Mouse (Mus musculus) stomach, embryonic 14.5 days (tissue): ENCODE measurements at regions not wholly inside any gene's neighbourhood (a gene's known extent, or its start where the extent isn't known, plus 50 kb on each side); places are given as distances from the start of the nearest gene placed in this dataset.
"Not testable (repeated sequence)": the region's sequence is repeated elsewhere in the genome, so short reads cannot be mapped to it uniquely, and the experiment has no call there.

ENCODE experiments used
- ATAC-seq: fragments of 200-750 bp; cut with Nextera tagmentation; 2 replicates; pipeline ENCODE4 v1.8.0; 2017; ENCODE audit warnings: low read depth, moderate TSS enrichment; ENCODE audit not compliant: insufficient number of reproducible peaks, insufficient read depth, low FRiP score
- H3K27ac ChIP-seq: fragments of 300-500 bp; sonication (generic); 2 replicates; pipeline ENCODE4 v1.5.1; 2014; ENCODE audit warnings: mild to moderate bottlenecking, low read length, moderate library complexity, mixed read lengths
- H3K27me3 ChIP-seq: fragments of 300-500 bp; sonication (generic); 2 replicates; pipeline ENCODE4 v1.6.1; 2014; ENCODE audit warnings: low read length, control low read depth, mixed read lengths; ENCODE audit not compliant: control insufficient read depth, insufficient read depth
- H3K36me3 ChIP-seq: fragments of 300-500 bp; sonication (generic); 2 replicates; pipeline ENCODE4 v1.6.1; 2014; ENCODE audit warnings: mild to moderate bottlenecking, control low read depth, low read length, moderate library complexity, mixed read lengths; ENCODE audit not compliant: control insufficient read depth, insufficient read depth
- H3K4me1 ChIP-seq: fragments of 300-500 bp; sonication (generic); 2 replicates; pipeline ENCODE4 v1.6.1; 2014; ENCODE audit warnings: low read length, control low read depth, mixed read lengths; ENCODE audit not compliant: control insufficient read depth, insufficient read depth
- H3K4me2 ChIP-seq: fragments of 300-500 bp; sonication (generic); replicated peaks from 2 replicates; pipeline ENCODE4 v1.6.1; 2014; ENCODE audit warnings: low read depth, low read length, control low read depth
- H3K4me3 ChIP-seq: fragments of 300-500 bp; sonication (generic); 2 replicates; pipeline ENCODE4 v1.5.1; 2014; ENCODE audit warnings: low read depth, low read length, control low read depth
- H3K9ac ChIP-seq: fragments of 300-500 bp; sonication (generic); replicated peaks from 2 replicates; pipeline ENCODE4 v1.6.1; 2014; ENCODE audit warnings: low read depth, mild to moderate bottlenecking, control low read depth, low read length, moderate library complexity, mixed read lengths
- H3K9me3 ChIP-seq: fragments of 300-500 bp; sonication (generic); 2 replicates; pipeline ENCODE4 v1.6.1; 2016; ENCODE audit warnings: low read depth, low read length, control low read depth; ENCODE audit not compliant: control insufficient read depth
- WGBS: fragments of 180-500 bp; shearing (Covaris S2); extraction: QIAGEN DNeasy Blood & Tissue Kit; methylation state at CpG from one replicate; pipeline ENCODE4 v1.1.7; 2014; 5-methylcytosine and 5-hydroxymethylcytosine counted together

DNA sequence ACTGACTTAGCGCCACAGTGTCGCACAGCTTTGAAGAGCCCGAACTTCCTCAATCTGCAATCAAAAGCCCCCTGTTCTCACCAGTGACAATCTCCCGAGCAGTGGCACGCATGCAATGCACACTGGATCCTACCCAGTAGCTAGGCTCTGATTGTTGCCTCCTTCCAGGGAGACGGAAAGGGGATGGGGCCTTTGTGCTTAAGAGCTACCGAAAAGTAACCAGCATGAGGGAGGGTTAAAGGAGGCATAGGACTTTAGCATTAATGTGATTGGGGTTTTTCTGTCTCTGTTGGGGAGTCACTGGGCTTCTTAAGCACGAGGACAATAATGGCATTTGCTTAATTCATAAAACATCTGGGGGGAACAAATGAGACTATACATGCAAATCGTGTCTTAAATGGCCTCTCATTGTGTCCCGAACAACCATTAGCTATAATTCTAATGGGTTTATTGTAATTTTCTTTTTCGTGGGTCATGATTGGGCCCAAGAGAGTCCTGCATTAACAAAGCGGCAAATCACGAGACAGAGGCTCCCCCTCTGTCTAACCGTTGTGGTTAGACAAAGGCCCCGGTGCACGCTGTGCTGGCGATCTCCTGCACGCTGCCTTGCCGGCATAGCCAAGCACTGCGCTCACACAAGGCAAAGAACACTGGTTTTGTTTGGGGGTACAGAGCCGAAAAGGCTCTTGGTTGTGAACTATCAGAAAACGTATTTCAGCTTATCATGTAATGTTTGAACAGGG, 223.2 kb downstream of the Dact1 start:
- no peaks in the 10 kb centered on the region for H3K27me3 ChIP-seq
- no peaks in the 10 kb centered on the region for H3K4me1 ChIP-seq
- no peak for ATAC-seq
- no peaks in the 10 kb centered on the region for H3K9me3 ChIP-seq
- H3K9ac ChIP-seq: no peak overlapping the region
- H3K36me3 ChIP-seq: no peaks in the 10 kb centered on the region
- H3K4me2 ChIP-seq: no peak overlapping the region
- H3K27ac ChIP-seq: no peak overlapping the region
- 80% methylated on average over 22 of the region's 22 CpGs for WGBS
- H3K4me3 ChIP-seq: no peak overlapping the region

DNA sequence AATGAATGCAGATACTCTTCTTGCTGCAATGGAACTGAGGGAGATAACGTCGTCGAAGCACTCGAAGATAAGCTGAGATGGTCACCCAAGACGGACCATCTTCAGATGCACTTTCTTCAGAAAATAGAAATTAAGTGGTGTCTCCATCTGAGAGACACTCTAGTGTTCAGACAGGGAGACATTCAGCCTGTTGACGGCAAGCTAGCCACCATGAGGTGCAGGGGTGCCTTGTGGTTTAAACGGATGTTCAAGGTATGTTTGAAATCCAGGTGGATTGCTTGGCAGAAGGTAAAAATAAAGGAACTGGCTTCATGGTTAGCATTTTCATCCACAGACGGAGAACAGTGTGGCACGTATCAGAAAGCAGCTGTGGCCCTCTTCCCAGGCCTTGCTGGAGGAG, 224.0 kb downstream of the Dact1 start:
- H3K9ac ChIP-seq: no peak overlapping the region
- H3K27ac ChIP-seq: no peak overlapping the region
- H3K4me2 ChIP-seq: no peak overlapping the region
- H3K27me3 ChIP-seq: no peaks in the 10 kb centered on the region
- H3K9me3 ChIP-seq: no peaks in the 10 kb centered on the region
- no peak overlapping the region for H3K4me3 ChIP-seq
- no peaks in the 10 kb centered on the region for H3K4me1 ChIP-seq
- no peaks in the 10 kb centered on the region for H3K36me3 ChIP-seq
- WGBS: 93% methylated on average over 9 of the region's 9 CpGs
- ATAC-seq: no peak

- H3K4me2 ChIP-seq: no peak overlapping the region
- no peak overlapping the region for H3K27ac ChIP-seq
- 75% methylated on average over 4 of the region's 4 CpGs for WGBS
- H3K9ac ChIP-seq: no peak overlapping the region
- no peak for ATAC-seq
- H3K4me3 ChIP-seq: no peak overlapping the region
- H3K27me3 ChIP-seq: no peaks in the 10 kb centered on the region
- H3K36me3 ChIP-seq: no peaks in the 10 kb centered on the region
- no peaks in the 10 kb centered on the region for H3K4me1 ChIP-seq
- H3K9me3 ChIP-seq: no peaks in the 10 kb centered on the region
Measured at GRCm38 (mm10) chr12:71534199-71534598, 224.5 kb downstream of the Dact1 start.

DNA sequence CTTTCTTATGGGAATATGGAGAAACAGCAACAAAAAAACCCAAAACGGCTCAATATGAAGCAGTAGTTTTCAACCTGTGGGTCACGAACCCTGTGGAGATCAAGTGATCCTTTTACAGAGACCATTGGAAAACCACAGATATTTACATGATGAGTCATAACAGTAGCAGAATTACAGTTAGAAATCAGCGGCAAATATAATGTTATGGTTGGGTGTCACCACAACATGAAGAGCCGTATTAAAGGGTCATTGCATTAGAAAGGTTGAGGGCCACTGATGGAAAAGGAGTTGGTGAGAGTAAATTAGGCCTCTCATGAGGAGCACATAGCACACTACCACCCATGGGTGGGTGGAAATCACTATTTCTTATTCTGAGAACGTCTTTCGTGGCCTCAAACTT, 225.6 kb downstream of the Dact1 start:
- 94% methylated on average over 6 of the region's 6 CpGs for WGBS
- no peaks in the 10 kb centered on the region for H3K27me3 ChIP-seq
- H3K9ac ChIP-seq: no peak overlapping the region
- ATAC-seq: no peak
- no peaks in the 10 kb centered on the region for H3K4me1 ChIP-seq
- H3K9me3 ChIP-seq: no peaks in the 10 kb centered on the region
- H3K4me2 ChIP-seq: no peak overlapping the region
- no peak overlapping the region for H3K4me3 ChIP-seq
- H3K27ac ChIP-seq: no peak overlapping the region
- H3K36me3 ChIP-seq: no peaks in the 10 kb centered on the region

- ATAC-seq, H3K4me1 ChIP-seq, H3K4me3 ChIP-seq, H3K4me2 ChIP-seq, H3K27me3 ChIP-seq, H3K9me3 ChIP-seq, H3K36me3 ChIP-seq, H3K9ac ChIP-seq, H3K27ac ChIP-seq: not testable (repeated sequence)
- 73% methylated on average over 3 of the region's 3 CpGs for WGBS
Measured at GRCm38 (mm10) chr12:71535831-71536230, 226.1 kb downstream of the Dact1 start.

DNA sequence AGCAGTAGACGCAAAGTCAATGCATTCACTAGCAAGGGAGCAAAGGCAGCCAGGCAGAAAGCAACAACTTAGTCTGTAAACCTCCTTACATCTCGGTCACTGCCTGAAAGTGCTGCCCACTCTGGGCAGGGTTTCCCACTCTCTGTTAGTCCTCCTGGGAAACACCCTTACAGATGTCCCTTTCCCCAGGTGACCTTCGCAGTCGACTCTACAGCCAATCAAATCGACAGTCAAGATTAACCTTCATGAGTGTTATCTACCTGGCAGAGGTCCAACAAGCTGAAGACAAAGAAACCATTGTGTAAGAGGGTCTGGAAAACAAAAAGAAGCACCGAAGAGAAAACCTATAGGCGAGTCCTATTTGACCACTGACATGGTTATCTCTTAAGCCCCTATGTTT, 229.0 kb downstream of the Dact1 start:
- Histone ChIP-seq H3K9me3 (no peaks in the 10 kb centered on the region), H3K27ac (no peak overlapping the region), H3K36me3 (no peaks in the 10 kb centered on the region), H3K4me1 (peaks cover 4% of the 10 kb centered on the region; the same call in 1 of the 2 replicates), H3K4me2 (no peak overlapping the region), H3K9ac (no peak overlapping the region), H3K4me3 (no peak overlapping the region), H3K27me3 (no peaks in the 10 kb centered on the region)
- peak; percentile 61 for ATAC-seq
- WGBS: 74% methylated on average over 7 of the region's 7 CpGs

DNA sequence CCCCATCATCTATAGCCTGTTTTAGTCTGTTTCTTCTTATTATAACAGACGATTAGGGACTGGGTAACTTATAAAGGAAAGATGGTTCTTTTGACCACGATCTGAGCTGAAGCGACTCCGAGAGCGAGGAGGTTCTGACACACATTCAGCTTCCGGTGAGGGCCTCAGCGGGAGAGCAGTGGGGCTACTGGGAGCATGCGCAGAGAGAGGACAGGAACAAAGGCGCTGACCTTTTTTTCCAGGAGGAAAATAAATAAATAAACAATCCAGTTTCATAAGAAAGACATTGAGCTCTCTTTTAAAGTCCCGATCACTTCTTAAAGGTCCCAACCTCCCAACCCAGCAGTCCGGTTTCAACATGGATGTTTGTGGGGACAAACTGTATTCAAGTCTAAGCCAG, 230.6 kb downstream of the Dact1 start:
- Histone ChIP-seq H3K9ac (no peak overlapping the region), H3K4me1 (peaks cover 8% of the 10 kb centered on the region), H3K4me3 (no peak overlapping the region), H3K36me3 (no peaks in the 10 kb centered on the region), H3K4me2 (no peak overlapping the region), H3K27ac (no peak overlapping the region), H3K27me3 (no peaks in the 10 kb centered on the region), H3K9me3 (no peaks in the 10 kb centered on the region)
- 92% methylated on average over 11 of the region's 11 CpGs for WGBS
- no peak for ATAC-seq

DNA sequence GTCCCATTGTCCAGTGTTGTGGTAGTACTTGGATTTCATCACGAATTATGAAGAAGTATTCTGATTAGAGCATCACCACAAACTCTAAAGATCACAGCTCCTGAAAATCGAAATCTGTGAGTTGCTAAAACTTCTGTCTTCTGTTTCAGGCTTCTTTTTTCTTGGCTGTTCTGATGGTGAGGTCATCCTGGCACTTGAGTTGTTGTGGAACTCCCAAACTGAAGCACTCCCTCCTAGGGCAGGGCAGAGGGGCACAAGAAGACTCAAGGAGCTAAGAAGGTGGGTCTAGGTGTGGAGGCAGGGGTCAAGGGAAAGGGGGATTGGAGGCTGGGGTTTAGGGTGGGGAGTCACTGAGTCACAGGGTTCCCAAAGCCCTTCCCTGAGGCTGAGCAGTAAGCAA, 232.3 kb downstream of the Dact1 start:
- Histone ChIP-seq H3K9me3 (no peaks in the 10 kb centered on the region), H3K27me3 (no peaks in the 10 kb centered on the region), H3K9ac (no peak overlapping the region), H3K36me3 (no peaks in the 10 kb centered on the region), H3K4me1 (peaks cover 8% of the 10 kb centered on the region), H3K4me2 (no peak overlapping the region), H3K27ac (peak overlapping the region; percentile 11; the same call in 1 of the 2 replicates), H3K4me3 (no peak overlapping the region)
- ATAC-seq: no peak
- 85% methylated on average over 2 of the region's 2 CpGs for WGBS

DNA sequence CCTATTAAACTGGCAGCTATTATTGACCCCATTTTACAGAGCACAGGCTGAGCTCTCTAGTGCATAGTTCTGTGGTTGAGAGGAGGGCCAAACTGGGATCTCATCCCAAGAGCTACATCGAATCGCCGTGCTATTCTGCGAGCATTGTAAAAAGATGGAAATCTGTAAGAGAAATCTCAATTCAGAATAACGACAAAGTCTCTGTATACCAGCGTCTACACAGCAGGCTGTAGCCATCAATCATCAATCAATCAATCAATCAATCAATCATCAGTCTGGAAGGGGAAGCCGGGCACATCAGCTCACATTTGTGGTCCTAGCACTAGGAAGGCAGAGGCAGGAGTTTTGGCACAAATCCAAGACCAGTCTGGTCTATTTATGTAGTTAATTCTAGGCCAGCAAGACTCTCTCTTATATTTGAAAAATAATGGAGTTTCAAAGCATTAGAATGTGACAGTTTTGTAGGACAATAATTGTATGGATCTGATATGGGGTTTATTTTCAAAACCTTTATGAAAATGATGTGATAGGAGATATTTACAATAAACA, 234.0 kb downstream of the Dact1 start:
- H3K4me3 ChIP-seq: no peak overlapping the region
- 65% methylated on average over 7 of the region's 7 CpGs for WGBS
- H3K27me3 ChIP-seq: no peaks in the 10 kb centered on the region
- H3K9ac ChIP-seq: no peak overlapping the region
- H3K36me3 ChIP-seq: no peaks in the 10 kb centered on the region
- no peak overlapping the region for H3K27ac ChIP-seq
- H3K4me2 ChIP-seq: no peak overlapping the region
- H3K4me1 ChIP-seq: peaks cover 8% of the 10 kb centered on the region
- ATAC-seq: 0 out of 2 replicates have a peak, but pooled peaks have one; percentile 23
- H3K9me3 ChIP-seq: no peaks in the 10 kb centered on the region
